Mouse (Mus musculus) cerebellum, adult 11 months (tissue): ENCODE data around the gene Tmem63b.

Source experiments
- DNase-seq: peaks from one replicate; pipeline ENCODE4 v3.0.0; 2022

The Tmem63b gene

DNA sequence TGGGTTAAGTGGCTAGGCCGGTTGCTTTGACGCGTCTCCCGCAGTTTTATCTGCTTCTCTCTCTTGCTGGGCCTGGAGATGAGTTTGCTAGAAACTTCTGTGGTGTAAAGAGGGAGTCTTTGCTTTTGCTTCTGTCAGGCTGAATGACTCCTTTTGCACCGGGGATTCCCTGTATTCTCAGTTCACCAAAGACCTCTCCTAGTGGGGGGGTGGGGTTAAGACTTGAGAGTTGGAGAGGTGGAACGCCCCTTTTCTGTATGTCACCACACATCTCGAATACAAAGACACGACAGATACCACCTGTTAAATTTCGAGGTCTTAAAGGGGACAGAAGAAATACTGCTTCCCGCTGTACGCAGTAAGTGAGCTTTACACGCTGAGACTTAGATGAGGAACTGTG is at the start of gene Tmem63b:
TSS of gene Tmem63b (minus strand) at position 190 of the 400 bp plus-strand sequence.
- no peak for DNase-seq

GRCm38 (mm10) chr17:45735382-45736310 is 48.9 kb upstream of the Tmem63b start:
- peak; percentile 82 for DNase-seq

GRCm38 (mm10) chr17:45734881-45735280 is 48.2 kb upstream of the Tmem63b start:
- no peak for DNase-seq

GRCm38 (mm10) chr17:45734333-45734732 is 47.6 kb upstream of the Tmem63b start:
- DNase-seq, result no peak

DNA sequence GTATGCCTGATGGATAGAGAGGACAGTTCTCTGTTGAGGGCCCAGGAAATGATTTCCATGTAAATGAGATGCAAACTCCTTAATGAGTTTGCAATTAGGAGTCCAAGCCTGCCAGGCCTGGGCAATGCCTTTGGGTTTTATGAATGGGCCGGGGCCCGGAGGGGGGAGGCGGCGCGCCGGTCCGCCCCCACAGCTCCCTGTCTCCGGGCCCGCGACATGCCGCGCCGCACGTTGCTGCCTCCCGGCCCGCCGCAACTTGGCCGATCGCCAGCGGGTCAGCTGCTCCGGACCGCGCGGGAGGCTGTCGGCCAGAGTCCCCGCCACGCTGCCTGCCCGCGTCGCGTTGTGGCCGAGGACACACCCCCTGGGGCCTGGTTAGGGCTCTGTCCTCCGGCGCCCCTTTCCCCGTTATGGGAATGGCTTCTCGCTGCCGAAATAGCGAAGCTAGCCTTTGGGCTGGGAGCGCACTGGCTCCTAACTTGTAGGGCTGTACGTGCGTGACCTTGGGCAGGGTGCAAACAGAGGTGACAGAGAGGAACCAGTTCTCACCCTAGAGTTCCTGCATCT is 47.1 kb upstream of the Tmem63b start, which contains the start of gene 1600014C23Rik:
TSS of gene 1600014C23Rik (minus strand) at position 110 of the 567 bp plus-strand sequence.
- DNase-seq, result peak; percentile 71

DNA sequence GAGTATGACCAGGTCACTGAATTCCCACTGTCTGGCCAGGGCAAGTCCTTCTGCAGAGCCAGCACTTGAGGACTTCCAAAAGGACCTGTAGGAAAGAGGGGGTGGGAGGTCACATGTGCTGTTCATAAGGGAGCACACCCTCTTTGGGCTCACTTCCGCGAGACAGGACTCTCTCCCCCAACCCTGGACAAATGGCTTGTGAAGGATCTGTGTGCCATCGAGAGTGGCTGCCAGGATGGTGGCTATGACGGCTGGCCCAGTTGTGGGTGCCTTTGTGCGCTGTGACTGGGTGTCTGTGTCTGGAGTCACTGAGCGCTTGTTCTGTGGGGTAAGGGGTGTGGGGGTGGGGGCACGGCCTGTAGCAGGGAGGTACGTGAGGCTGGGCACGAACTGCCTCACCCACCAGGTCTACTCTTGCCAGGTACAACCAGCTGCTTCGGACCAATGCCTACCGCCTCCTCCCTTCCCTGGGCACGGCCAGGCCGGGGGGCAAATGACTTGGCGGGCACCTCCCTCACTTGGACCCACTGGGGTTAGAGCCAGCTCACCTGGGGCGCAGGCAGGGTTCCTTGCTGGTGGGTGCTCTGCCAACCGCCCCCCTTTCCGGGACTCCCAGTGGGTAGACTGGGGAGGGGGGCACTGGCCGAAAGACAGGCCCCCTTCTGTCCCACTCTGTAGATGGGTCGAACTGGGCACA is 46.5 kb upstream of the Tmem63b start:
- DNase-seq, result peak; percentile 36

- DNase-seq, result peak; percentile 86
These were observed 44.6 kb upstream of the Tmem63b start for GRCm38 (mm10) chr17:45731172-45731864.

GRCm38 (mm10) chr17:45730696-45731095 is 44.0 kb upstream of the Tmem63b start:
- DNase-seq, result no peak

DNA sequence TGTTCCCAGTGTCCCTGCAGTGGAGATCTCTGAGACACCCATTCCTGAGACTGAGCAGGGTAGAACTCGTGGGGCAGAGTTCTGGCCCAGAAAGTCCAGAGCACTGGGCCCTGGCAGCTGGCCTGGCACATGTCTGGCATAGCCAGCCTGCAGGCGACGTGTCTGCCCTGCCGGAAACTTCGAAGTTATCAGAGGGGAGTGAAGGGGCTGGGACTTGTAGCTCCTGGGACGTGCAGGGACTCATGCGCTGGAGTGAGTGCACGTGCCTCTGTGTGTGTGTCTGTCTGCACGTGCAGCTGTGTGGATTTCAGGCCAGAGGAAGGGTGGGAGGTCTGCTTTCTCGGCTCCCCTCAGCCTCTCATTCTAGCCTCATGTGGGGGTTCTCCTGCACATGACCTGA is 42.7 kb upstream of the Tmem63b start:
- DNase-seq, result no peak

- DNase-seq, result no peak
These were observed 41.4 kb upstream of the Tmem63b start for GRCm38 (mm10) chr17:45727983-45728723.

GRCm38 (mm10) chr17:45727481-45727880 is 40.8 kb upstream of the Tmem63b start:
- DNase-seq, result no peak

GRCm38 (mm10) chr17:45726249-45726648 is 39.5 kb upstream of the Tmem63b start:
- no peak for DNase-seq

DNA sequence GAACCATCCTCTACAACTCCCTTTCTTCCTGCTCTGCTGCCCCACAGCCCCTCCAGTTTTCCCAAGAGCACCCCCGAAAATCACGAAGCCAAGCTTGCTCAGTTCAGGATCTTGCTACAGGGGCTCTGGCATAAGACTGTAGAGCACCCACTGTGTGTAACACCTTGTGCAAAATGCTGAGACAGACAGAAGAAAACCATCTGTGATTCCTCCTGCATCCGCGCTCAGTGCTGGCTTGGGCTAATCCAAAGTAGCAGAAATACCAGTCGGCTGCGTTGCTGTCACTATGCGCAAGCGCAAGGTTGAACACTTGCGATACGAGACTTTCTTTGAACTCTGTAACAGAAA is 37.8 kb upstream of the Tmem63b start:
- DNase-seq, result no peak

GRCm38 (mm10) chr17:45723732-45724573 is 37.2 kb upstream of the Tmem63b start:
- DNase-seq, result peak; percentile 79

GRCm38 (mm10) chr17:45718323-45718722 is 31.6 kb upstream of the Tmem63b start:
- DNase-seq, result peak; percentile 68

- DNase-seq, result no peak
These were observed 24.8 kb upstream of the Tmem63b start for GRCm38 (mm10) chr17:45711525-45711924.

- DNase-seq, result no peak
These were observed 23.7 kb upstream of the Tmem63b start for GRCm38 (mm10) chr17:45710407-45710806.

DNA sequence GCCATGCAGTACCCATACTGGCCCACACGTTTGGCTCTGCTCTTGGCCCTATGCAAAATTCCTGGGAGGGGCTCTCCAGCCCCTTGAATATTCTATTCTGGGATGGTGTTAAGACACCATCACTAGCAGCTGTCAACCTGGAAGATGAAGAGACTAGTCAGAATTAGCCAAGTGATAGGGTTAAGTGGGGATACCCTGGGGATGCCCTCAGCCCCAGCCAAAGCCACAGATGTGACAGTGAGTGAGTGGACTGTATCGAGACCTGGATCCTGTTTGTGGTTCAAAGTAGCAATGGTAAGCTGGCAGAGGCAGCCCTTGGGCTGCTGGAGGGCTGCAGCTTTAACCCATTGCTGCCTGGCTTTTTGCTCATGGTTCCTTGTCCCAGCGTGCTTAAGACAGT is 23.1 kb upstream of the Tmem63b start:
- DNase-seq, result no peak

DNA sequence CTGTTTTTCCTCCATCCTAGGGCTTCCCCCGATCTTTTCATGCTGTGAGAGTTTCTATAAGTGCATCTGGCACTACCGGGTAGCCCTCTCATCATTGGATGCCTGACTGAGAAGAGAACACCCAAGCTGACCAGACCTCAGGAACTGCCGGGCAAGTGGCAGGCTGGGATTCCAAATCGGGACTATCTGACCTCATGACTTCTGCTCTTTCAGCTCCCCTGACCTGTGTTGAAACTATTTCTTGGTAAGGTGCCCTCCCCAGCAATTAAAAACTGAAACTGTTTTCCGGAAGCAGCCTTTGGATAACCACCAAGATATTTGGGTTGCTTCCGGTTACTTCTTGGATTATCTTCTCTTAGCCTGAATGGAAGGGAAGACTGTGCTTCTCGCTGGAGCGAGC is 21.5 kb upstream of the Tmem63b start:
- DNase-seq, result no peak

DNA sequence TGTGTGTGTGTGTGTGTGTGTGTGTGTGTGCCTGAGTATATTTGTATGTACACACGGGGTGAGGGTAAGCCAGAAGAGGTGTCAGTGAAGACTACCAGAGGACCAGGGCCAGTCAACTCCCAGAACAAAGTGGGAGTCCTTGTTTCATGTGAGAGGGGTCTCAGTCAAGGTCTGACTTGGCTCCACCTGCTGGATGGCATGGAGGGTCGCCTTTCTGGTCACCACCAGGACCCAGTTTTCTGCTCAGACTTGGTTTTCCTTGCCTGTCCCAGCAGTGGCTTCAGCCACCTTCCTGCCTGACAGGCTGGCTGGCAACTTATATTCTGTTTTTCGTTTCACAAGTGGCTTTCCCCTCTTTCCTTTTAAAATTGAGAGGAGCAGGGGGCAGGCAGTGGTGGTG is 20.7 kb upstream of the Tmem63b start:
- no peak for DNase-seq

DNA sequence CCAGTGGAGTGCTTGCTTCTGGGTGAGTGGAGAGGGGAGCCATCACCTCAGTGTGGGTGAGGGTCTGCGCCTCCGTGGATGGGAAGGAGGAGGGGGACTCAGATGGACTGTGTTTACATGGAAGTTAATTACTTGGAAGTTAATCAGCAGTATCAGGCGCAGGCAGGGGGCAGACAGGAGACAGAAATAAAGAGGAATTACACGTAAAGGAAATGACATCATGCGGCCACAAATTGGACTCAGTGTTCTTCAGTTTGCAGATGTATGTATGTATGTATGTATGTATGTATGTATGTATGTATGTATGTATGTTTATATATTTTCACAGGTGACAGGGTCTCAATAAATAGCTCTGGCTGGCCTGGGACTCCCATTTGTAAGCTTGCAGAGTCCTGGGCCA is 20.1 kb upstream of the Tmem63b start:
- no peak for DNase-seq
